Mouse (Mus musculus) small intestine, adult 2 months (tissue): Measurements from ENCODE around the gene Magea2. TPM values are rescaled to one million over a fixed set of nuclear protein-coding genes. Genes with fewer than 3 reads are reported as not detected.
"Not testable (repeated sequence)": the region's sequence is repeated elsewhere in the genome, so short reads cannot be mapped to it uniquely, and the experiment has no call there.

Experiments used
- H3K27ac ChIP-seq: fragments of 200-500 bp; 2 replicates; pipeline ENCODE4 v1.5.1; 2012; ENCODE audit warnings: low read depth, low read length, control low read depth, inconsistent platforms; ENCODE audit not compliant: insufficient read depth
- H3K27me3 ChIP-seq: fragments of 200-500 bp; 2 replicates; pipeline ENCODE4 v1.6.1; 2012; ENCODE audit warnings: mild to moderate bottlenecking, moderate library complexity, low read length, inconsistent platforms; ENCODE audit not compliant: control insufficient read depth, insufficient read depth
- H3K36me3 ChIP-seq: fragments of 200-500 bp; 2 replicates; pipeline ENCODE4 v1.6.1; 2012; ENCODE audit warnings: mild to moderate bottlenecking, low read length, control low read depth, inconsistent platforms; ENCODE audit not compliant: control insufficient read depth, insufficient read depth
- H3K4me1 ChIP-seq: fragments of 200-500 bp; 2 replicates; pipeline ENCODE4 v1.6.1; 2012; ENCODE audit warnings: low read length, inconsistent platforms, mixed read lengths; ENCODE audit not compliant: control insufficient read depth, insufficient read depth, insufficient read length
- H3K4me3 ChIP-seq: fragments of 200-500 bp; 2 replicates; pipeline ENCODE4 v1.5.1; 2012; ENCODE audit warnings: low read depth, mild to moderate bottlenecking, control low read depth, inconsistent platforms, low read length, moderate library complexity
- CTCF ChIP-seq: fragments of 200-500 bp; IDR thresholded peaks from 2 replicates; pipeline ENCODE4 v1.5.1; 2012; ENCODE audit warnings: low read depth, mild to moderate bottlenecking, control low read depth, inconsistent platforms, low read length, moderate library complexity, mixed read lengths; ENCODE audit not compliant: insufficient replicate concordance, insufficient read length; ENCODE audit errors: extremely low read depth
- POLR2A ChIP-seq: fragments of 200-500 bp; IDR thresholded peaks from 2 replicates; pipeline ENCODE4 v1.6.1; 2012; ENCODE audit warnings: low read depth, mild to moderate bottlenecking, control low read depth, inconsistent platforms, low read length, moderate library complexity
- WGBS: fragments of 180-500 bp; shearing (Covaris S2); methylation state at CpG from one replicate; pipeline ENCODE4 v1.1.7; 2018; 5-methylcytosine and 5-hydroxymethylcytosine counted together
- polyA plus RNA-seq: library from polyadenylated mRNA; depleted of rRNA; stranded (reverse); fragments of >200 nt; gene quantifications from 2 replicates; pipeline ENCODE4 v1.2.3, GENCODE M21; 2012; rRNA removed

Magea2 gene
- not detected in 2 replicates for polyA plus RNA-seq

DNA sequence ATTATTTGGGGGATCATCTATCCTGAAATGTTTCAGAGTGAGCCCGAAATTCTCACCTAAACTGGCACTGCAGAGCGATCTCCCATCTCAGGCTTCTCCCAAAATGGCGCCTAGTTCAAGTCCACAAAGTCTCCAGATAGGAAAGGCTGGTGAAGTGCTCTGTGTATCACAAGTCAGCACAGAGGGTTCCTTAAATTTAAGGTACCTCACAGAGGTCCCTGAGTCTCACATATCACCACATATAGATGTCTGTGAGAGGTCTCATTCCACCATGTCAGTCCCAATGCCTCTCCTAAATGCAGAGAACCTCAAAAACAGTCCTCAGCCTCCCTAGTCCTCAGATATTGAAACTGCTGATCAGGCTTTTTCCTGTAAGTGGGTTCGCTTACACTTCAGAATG, at the start of gene Magea2:
Gene Magea2 (minus strand): TSS at position 101 of the 400 bp plus-strand sequence.
- 75% methylated on average over 3 of the region's 4 CpGs for WGBS

DNA sequence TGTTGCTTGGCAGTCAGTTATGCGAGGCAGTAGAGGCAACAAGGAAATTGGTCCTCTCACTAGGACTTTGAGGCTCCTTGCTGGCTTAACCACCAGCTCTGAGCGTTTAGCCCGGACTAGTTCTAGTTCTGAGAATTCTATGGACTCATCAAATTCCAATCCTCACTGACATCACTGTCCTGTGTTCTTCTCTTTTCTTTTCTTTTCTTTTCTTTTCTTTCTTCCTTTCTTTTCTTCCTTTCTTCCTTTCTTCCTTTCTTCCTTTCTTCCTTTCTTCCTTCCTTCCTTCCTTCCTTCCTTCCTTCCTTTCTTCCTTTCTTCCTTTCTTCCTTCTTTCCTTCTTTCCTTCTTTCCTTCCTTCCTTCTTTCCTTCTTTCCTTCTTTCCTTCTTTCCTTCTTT, 34.8 kb upstream of the Magea2 start, which contains the start of gene Cldn34b2:
Gene Cldn34b2 (minus strand): TSS at position 101 of the 400 bp plus-strand sequence.
- H3K4me3 ChIP-seq, H3K4me1 ChIP-seq, H3K36me3 ChIP-seq, H3K27me3 ChIP-seq, H3K27ac ChIP-seq: not testable (repeated sequence)
- 76% methylated on average over 3 of the region's 3 CpGs for WGBS

More for the DNA sequence above, at the start of gene Magea2:
- not testable (repeated sequence) for H3K27ac ChIP-seq, H3K27me3 ChIP-seq, H3K4me3 ChIP-seq, H3K4me1 ChIP-seq, H3K36me3 ChIP-seq

DNA sequence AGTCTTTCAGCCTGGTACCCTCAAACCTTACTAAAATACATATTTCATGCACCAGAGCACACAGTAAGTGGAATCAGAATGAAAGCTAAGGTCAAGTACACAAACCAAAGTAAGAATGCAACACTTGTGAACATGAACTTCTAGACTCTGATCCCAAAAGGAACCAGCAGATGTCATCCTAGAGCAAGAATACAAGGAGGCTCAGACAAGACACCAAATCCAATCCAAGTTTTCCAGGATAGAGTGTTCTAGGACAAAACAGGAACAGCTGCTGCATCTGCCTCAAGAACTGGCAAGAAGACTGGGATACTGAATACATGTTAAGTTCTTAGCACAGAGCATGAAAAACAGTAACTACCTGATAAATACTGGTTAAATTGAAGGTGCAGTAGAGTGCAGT, 4.6 kb upstream of the Magea2 start:
- Histone ChIP-seq H3K4me3 (no peak overlapping the region), H3K27me3 (no peaks in the 10 kb centered on the region), H3K27ac (no peak overlapping the region), H3K36me3 (no peaks in the 10 kb centered on the region), H3K4me1 (no peaks in the 10 kb centered on the region)
- TF ChIP-seq CTCF (no peak), POLR2A (no peak)

DNA sequence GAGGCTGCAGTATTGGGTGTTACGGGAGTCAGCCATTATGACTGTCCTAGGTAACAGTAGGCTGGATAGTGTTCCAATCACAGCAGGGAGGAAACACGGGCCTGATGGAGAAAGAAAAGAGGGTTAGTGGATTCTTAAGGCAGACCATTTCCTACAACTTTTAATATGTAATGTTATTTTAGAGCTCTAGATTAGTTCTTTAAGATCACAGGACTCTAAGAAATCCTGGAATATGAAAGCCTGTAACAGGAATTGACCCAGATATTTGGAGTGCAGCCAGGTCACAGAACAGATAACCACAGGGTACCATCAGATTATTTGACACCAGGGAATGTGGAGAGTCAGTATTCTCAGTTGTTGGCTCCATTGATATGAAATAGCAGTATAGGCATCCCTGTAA, 3.8 kb downstream of the Magea2 start, which contains the start of gene Magea1:
Gene Magea1 (minus strand): TSS at position 101 of the 400 bp plus-strand sequence.
- H3K36me3 ChIP-seq, H3K4me3 ChIP-seq, H3K27ac ChIP-seq, H3K4me1 ChIP-seq, H3K27me3 ChIP-seq: not testable (repeated sequence)
- WGBS: 100% methylated on average over 1 of the region's 2 CpGs

DNA sequence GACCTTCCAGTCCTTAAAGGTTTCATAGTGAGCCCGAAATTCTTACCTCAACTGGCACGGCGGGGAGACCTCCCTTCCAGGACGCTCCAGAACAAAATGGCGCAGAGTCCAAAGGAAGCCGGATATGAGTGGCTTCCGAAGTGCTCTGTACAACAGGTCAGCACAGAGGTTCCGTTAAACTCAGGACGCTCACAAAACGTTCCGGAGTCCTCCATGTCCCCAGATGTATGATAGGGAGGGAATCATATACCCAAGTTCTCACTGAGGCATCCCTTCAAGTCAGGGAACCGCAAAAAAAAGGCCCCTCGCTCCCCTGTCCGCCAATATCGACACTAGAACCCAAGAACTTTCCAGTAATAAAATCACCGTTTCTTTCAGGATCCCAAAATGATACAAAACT, 30.4 kb downstream of the Magea2 start, which contains the start of gene Magea5:
Gene Magea5 (minus strand): TSS at position 101 of the 400 bp plus-strand sequence.
- H3K27ac ChIP-seq, H3K27me3 ChIP-seq, H3K36me3 ChIP-seq, H3K4me1 ChIP-seq, H3K4me3 ChIP-seq: not testable (repeated sequence)
- WGBS: 88% methylated on average over 16 of the region's 16 CpGs

DNA sequence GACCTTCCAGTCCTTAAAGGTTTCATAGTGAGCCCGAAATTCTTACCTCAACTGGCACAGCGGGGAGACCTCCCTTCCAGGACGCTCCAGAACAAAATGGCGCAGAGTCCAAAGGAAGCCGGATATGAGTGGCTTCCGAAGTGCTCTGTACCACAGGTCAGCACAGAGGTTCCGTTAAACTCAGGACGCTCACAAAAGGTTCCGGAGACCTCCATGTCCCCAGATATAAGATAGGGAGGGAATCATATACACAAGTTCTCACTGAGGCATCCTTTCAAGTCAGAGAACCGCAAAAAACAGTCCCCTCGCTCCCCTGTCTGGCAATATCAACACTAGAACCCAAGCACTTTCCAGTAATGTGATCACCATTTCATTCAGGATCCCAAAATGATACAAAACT, 97.7 kb downstream of the Magea2 start, which contains the start of gene Magea8:
Gene Magea8 (minus strand): TSS at position 101 of the 400 bp plus-strand sequence.
- WGBS: 87% methylated on average over 11 of the region's 11 CpGs
- not testable (repeated sequence) for H3K4me3 ChIP-seq, H3K36me3 ChIP-seq, H3K4me1 ChIP-seq, H3K27ac ChIP-seq, H3K27me3 ChIP-seq

Other genes starting within 250 kb of the Magea2 start
- gene Cldn34b1, start 203.4 kb downstream of the Magea2 start, polyA plus RNA-seq: not detected in 2 replicates
- not detected in 2 replicates for gene Magea6, start 157.7 kb downstream of the Magea2 start, polyA plus RNA-seq
- gene Magea3, start 144.2 kb downstream of the Magea2 start, polyA plus RNA-seq: not detected in 2 replicates
- not detected in 2 replicates for gene Magea8, start 97.8 kb downstream of the Magea2 start, polyA plus RNA-seq
- not detected in 2 replicates for gene Magea5, start 30.5 kb downstream of the Magea2 start, polyA plus RNA-seq
- not detected in 2 replicates for gene Magea1, start 3.9 kb downstream of the Magea2 start, polyA plus RNA-seq
- not detected in 2 replicates for gene Cldn34b2, start 34.7 kb upstream of the Magea2 start, polyA plus RNA-seq
- 6.8 and 12.4 TPM in 2 replicates for gene Sat1, start 122.8 kb upstream of the Magea2 start, polyA plus RNA-seq
- gene Acot9, start 168.8 kb upstream of the Magea2 start, polyA plus RNA-seq: 6.3 and 8.0 TPM in 2 replicates
- gene Prdx4, start 247.1 kb upstream of the Magea2 start, polyA plus RNA-seq: 33.1 and 60.2 TPM in 2 replicates